Mouse (Mus musculus) midbrain, embryonic 11.5 days (tissue): ENCODE measurements around the gene Ccdc82. TPM values are rescaled to one million over a fixed set of nuclear protein-coding genes. Genes with fewer than 3 reads are reported as not detected.

Experiments
- ATAC-seq: fragments of 200-750 bp; cut with Nextera tagmentation; 2 replicates; pipeline ENCODE4 v1.8.0; 2017; ENCODE audit warnings: moderate TSS enrichment, moderate library complexity; ENCODE audit not compliant: low FRiP score
- DNase-seq: peaks from one replicate; pipeline ENCODE4 v3.0.0; 2015; ENCODE audit warnings: low spot score; ENCODE audit errors: missing footprints
- H3K27ac ChIP-seq: fragments of 300-500 bp; sonication (generic); 2 replicates; pipeline ENCODE4 v1.5.1; 2014; ENCODE audit warnings: low read depth, low read length
- H3K27me3 ChIP-seq: fragments of 300-500 bp; sonication (generic); 2 replicates; pipeline ENCODE4 v1.6.1; 2014; ENCODE audit warnings: mild to moderate bottlenecking, low read length, moderate library complexity, mixed read lengths; ENCODE audit not compliant: control insufficient read depth, insufficient read depth
- H3K36me3 ChIP-seq: fragments of 300-500 bp; sonication (generic); 2 replicates; pipeline ENCODE4 v1.6.1; 2014; ENCODE audit warnings: mild to moderate bottlenecking, low read length, moderate library complexity, mixed read lengths; ENCODE audit not compliant: control insufficient read depth, insufficient read depth
- H3K4me1 ChIP-seq: fragments of 300-500 bp; sonication (generic); 2 replicates; pipeline ENCODE4 v1.6.1; 2014; ENCODE audit warnings: low read length; ENCODE audit not compliant: control insufficient read depth, insufficient read depth
- H3K4me2 ChIP-seq: fragments of 300-500 bp; sonication (generic); 2 replicates; pipeline ENCODE4 v1.6.1; 2014; ENCODE audit warnings: mild to moderate bottlenecking, moderate library complexity
- H3K4me3 ChIP-seq: fragments of 300-500 bp; sonication (generic); 2 replicates; pipeline ENCODE4 v1.5.1; 2014; ENCODE audit warnings: low read depth, low read length
- H3K9ac ChIP-seq: fragments of 300-500 bp; sonication (generic); 2 replicates; pipeline ENCODE4 v1.6.1; 2014; ENCODE audit warnings: low read length
- H3K9me3 ChIP-seq: fragments of 300-500 bp; sonication (generic); 2 replicates; pipeline ENCODE4 v1.6.1; 2016; ENCODE audit warnings: low read length; ENCODE audit not compliant: control insufficient read depth
- WGBS: fragments of 180-500 bp; shearing (Covaris S2); extraction: QIAGEN DNeasy Blood & Tissue Kit; methylation state at CpG from one replicate; pipeline ENCODE4 v1.1.7; 2014; 5-methylcytosine and 5-hydroxymethylcytosine counted together
- polyA plus RNA-seq: library from polyadenylated mRNA; unstranded; fragments of >200 nt; fragmentation: Nextera tagmentation; extraction: Ambion mirVana; gene quantifications from 2 replicates; pipeline ENCODE4 v1.2.1, GENCODE M21; 2014

Gene Ccdc82
- polyA plus RNA-seq, 1 experiment from 2014 or later = 12.8 TPM

DNA sequence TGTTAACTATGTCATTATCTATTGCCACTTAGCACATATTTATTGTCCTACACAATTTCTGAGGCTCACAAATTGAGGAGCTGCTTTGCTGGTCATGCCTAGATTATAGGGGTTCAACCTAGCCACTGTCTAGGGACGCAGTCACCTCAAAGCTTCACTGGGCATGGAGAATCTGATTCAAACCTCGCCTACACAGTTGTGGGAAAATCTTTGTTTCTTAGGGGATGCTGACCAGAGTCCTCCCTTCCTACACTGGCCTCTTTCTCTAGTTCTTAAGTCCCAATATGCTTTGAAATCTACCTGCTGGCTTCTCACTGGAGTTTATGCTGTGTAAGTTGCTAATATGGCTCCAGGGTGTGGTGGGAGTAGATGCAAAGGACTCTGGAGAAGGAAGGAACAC is 72.8 kb downstream of the Ccdc82 start:
- ATAC-seq (no peak), DNase-seq (peak; percentile 61)
- Histone ChIP-seq H3K9ac (no peak overlapping the region), H3K27ac (no peak overlapping the region), H3K4me1 (peaks cover 9% of the 10 kb centered on the region), H3K4me2 (no peak overlapping the region), H3K4me3 (no peak overlapping the region), H3K27me3 (no peaks in the 10 kb centered on the region), H3K36me3 (no peaks in the 10 kb centered on the region), H3K9me3 (no peaks in the 10 kb centered on the region)
- 88% methylated on average over 2 of the region's 2 CpGs for WGBS

DNA sequence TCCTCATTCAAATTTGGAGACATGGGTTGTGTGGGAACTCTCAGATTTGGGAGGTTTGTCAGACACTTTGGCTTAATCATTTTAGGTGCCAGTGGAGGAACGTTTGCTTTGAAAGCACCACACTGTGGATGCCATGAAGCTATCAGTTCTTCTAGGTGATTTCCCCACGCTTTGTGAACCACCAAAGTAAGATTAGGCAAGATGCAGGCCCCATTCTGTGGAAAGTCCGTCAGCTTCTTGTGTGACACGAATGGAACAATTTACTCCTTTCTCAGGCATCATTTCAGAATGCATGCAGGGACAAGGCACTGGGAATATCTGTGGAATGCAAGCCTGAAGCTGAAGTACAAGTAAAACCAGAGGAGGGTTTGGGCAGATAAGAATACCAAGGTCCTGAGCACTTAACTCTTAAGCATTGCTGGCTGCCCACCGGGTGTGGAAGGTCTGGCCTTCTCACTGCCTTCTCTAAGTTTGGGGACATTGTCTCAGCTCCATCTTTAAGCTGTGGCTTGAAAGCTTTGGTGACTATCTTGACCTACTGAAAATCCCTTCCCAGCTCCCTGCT is 74.1 kb downstream of the Ccdc82 start:
- 86% methylated on average over 5 of the region's 5 CpGs for WGBS
- DNase-seq = peak; percentile 69
- peaks cover 9% of the 10 kb centered on the region for H3K4me1 ChIP-seq
- H3K27ac ChIP-seq = no peak overlapping the region
- H3K36me3 ChIP-seq = no peaks in the 10 kb centered on the region
- no peak overlapping the region for H3K4me3 ChIP-seq
- no peak overlapping the region for H3K4me2 ChIP-seq
- no peaks in the 10 kb centered on the region for H3K9me3 ChIP-seq
- H3K27me3 ChIP-seq = no peaks in the 10 kb centered on the region
- H3K9ac ChIP-seq = no peak overlapping the region
- no peak for ATAC-seq

DNA sequence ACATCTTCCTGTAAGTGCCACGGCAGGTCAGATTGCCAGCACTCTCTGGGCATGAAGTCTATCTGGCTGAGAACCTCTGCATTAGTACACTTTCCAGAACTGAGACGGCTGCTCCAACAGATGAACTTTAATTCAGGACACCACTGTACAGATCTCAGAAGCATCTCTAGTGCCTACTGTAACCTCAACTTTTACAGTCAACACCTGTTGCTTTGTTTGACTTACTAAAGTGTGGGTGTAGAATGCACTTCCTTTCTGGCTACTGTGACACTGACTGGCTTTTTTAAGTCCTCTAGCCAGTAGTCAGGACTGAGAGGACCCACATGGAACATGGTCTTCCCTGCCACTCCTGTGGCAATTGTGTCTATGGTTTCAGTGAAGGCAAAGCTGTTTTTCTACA is 76.3 kb downstream of the Ccdc82 start:
- Histone ChIP-seq H3K9ac (no peak overlapping the region), H3K36me3 (no peaks in the 10 kb centered on the region), H3K4me1 (peaks cover 9% of the 10 kb centered on the region), H3K4me3 (no peak overlapping the region), H3K27ac (no peak overlapping the region; the same call in 1 of the 2 replicates), H3K27me3 (no peaks in the 10 kb centered on the region), H3K4me2 (no peak overlapping the region), H3K9me3 (no peaks in the 10 kb centered on the region)
- no peak for ATAC-seq
- DNase-seq = peak; percentile 77
- WGBS = 80% methylated on average over 2 of the region's 2 CpGs

GRCm38 (mm10) chr9:13323612-13324011 is 76.9 kb downstream of the Ccdc82 start:
- Histone ChIP-seq H3K4me3 (no peak overlapping the region), H3K36me3 (no peaks in the 10 kb centered on the region), H3K9ac (no peak overlapping the region), H3K4me1 (peaks cover 9% of the 10 kb centered on the region), H3K27me3 (no peaks in the 10 kb centered on the region), H3K27ac (peak overlapping the region; percentile 7; the same call in 1 of the 2 replicates), H3K4me2 (no peak overlapping the region), H3K9me3 (no peaks in the 10 kb centered on the region)
- 22% methylated on average over 1 of the region's 1 CpGs for WGBS
- ATAC-seq (0 out of 2 replicates have a peak, but pooled peaks have one; percentile 59), DNase-seq (peak; percentile 82)

Other genes with a start within 250 kb of the Ccdc82 start
- 9.5 and 9.7 TPM in 2 replicates for gene Jrkl, start 1.1 kb upstream of the Ccdc82 start, polyA plus RNA-seq
- gene Maml2, start 51.0 kb downstream of the Ccdc82 start, polyA plus RNA-seq = 10.3 and 10.7 TPM in 2 replicates
- gene Gm17571, start 199.8 kb downstream of the Ccdc82 start, polyA plus RNA-seq = not detected in 2 replicates